Mouse (Mus musculus): ENCODE results near the gene Retsat. TPM values are rescaled to one million over a fixed set of nuclear protein-coding genes. Genes with fewer than 3 reads are reported as not detected.
A peak's percentile ranks its signal among the peaks of the same experiment; 100 is the strongest.

Retsat gene
- polyA plus RNA-seq, 2 experiments from 2014 or later = 5.3 to 5.7 TPM

DNA sequence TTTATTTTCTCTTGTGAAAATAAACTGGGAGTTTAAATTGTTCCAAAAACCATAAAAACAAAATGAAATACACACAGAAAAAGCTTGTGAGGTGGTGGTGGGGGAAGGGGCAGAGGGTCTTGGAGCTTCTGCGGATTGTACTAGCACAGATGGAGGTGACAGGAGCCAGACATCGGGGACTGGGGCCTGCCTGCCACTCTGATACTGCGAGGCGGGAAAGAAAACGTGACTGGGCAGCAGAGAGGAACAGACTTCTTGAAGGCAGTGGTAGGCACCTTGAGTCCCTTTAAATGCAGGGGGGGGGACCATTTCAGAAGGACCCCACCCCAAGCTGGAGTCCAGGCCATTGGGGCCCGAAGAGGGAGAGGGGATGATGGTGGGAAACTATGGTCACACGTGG is 28.1 kb downstream of the Retsat start:
- no peak for ATAC-seq

DNA sequence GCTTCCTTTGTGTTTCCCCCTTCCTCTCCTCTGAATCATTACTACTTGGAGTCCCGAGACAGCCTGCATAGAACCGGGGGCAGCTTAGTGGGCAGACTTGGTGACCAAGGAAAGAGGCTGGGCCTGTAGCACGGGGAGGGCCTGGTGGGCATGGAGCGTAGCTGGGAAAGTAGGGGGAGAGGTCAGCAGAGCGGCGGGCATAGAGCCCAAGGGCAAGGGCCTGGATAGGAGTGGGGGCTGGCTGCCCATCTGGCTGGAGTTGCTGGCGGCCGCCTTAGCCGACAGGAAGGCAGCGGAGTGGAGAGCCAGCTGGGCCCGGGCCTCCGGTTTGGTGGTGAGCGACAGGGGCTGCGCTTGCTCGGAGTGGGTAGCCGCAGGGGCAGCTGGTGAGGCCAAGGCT is 29.0 kb downstream of the Retsat start:
- no peak for ATAC-seq

DNA sequence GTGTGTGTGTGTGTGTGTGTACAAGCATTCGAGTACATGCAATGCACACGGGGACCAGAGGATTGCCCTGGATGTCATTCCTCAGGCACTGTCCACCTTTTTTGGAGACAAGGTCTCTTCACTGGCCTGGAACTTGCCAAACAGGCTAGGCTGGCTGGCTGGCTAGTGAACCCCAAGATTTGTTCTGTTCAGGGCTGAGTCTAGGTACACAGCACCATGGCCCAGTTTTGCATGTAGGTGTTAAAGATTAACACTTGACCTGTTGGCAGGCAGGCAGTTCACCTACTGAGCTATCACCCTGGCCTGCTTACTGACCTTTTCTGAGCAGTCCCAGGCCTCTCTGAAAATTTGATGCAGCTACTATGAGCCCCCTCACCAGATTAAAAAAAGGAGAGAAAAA is 32.1 kb downstream of the Retsat start:
- no peak for ATAC-seq

DNA sequence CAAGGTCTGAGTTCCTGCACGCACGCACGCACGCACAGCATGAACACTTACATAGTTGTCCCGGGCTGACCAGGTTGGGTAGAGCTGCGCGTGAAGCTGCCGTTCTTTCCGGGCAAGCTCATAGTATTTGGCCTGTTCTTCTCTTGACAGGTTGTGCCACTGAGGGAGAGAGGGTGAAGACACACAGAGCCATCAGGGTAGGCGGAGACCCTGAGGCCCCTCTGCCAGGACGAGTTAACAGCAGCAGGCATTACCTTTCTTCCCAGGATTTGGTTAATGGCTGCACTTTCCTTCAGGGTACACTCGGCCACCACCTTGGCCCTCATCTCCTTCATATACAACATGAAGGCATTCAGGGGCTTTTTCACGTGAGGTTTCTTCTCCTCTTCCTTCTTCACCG is 32.7 kb downstream of the Retsat start:
- peak; percentile 29 for ATAC-seq

DNA sequence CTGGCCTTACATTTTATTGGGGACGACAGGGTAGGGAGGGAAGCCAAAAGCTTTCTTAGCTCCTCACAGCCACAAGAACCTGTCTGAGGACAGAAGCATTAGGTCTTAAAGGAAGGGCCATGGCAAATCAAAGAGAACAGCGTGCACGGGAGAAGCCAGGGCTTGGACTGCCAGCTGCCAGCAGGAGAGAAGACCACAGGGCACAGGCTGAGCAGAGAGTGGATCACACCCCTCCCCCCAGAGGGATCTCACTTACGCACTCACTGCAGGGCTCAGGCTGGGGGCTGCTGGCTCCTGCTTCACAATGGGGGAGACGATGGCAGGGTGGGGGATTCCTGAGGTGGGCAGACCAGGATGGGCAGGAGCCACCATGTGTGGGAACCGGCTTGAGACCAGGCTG is 33.4 kb downstream of the Retsat start:
- ATAC-seq = no peak

DNA sequence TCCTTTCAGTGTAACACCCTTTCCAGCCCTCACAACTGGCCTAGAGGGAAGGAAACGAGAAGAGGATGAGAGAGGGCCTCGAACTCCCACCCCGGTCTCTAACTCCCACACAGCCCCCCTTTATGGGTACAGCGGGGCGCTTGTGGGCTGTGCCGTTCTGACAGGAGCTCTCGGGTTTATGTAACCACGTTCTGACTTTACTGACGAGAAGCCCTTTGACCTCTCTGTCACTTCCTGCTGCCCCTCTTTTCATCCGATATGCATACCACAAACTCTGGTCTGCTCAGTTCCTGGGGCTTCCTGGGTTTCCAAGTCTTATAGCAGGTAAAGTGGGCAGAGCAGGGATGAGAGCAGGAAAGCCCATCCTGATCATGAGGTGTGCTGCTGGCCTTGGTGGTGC is 36.0 kb downstream of the Retsat start:
- peak; percentile 15 for ATAC-seq

DNA sequence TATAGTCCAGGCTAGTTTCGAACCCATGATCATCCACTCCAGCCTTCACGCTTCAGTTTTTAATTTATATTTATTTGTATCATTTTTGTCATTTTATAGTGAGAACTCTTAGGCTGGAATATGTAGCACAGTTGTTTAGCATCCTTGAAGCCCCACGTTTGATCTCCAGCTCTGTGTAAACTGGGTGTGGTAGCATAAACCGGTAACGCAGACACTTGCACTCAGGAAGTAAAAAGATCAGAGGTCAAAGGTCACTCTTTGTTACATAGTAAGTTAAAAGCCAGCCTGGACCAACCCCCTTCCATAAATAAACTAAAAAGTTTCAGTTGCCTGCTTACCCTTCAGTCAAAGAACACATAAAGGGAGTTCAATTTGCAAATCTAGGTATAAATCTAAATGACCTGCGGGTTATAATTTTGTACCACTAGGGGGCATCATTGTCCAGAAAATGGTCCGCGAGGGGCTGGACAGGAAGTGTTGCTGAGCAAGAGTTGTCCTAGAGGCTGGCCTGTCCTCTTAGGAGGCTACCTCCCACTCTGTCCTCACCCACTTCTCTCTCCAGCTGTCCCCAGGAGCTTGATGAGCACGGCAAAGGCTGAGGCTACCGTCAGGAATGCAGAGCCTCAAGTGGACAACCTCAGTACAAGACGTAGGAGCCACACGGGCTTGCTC is 37.6 kb downstream of the Retsat start:
- ATAC-seq = peak; percentile 74

DNA sequence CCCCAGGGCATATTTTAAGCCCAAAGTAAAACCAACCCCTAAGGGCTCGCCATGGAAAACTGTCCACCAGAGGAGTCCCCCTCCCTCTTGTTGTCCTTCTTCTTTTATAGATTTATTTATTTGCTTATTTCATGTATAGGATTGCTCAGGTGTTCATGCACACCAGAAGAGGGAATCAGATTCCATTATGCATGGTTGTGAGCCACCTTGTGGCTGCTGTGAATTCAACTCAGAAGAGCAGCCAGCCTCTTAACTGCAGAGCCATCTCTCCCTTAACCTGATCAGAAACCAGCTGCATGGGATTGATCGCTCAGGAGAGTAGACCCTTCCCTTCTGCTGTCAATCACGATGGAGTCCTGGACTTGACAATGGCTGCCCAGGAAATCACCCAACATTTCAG is 38.7 kb downstream of the Retsat start:
- ATAC-seq = no peak

DNA sequence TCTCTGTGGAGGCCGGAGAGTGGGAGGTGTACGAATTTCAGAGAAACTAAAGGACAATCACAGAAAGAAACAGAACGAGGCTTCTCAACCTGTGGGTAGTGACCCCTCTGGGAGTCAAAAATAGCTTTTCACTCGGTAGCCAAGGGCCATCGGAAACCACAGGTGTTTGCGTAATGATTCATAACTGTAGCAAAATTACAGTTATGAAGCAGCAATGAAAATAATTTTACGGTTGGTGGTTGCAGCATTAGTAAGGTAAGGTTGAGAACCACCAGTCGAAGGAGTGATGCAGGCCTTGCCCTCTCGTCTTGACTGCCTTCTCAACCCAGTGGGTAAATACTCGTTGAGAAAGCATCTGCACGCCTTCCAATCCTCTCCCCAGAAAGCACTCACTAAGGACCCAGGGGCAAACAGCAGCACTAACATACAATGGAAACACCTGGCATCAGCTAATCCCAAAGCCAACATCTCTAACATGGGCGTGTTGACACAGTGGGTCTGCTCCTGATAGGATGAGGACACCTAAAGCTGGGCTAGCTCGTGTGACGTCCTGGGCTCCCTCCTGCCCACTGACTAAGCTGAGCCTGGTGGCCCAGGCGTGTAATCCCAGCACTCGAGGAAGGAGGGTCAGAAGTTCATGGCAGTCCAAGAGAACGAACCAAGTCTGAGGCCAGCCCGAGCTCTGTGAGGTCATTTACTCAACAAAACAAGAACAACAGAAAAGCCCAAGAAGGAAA is 43.1 kb downstream of the Retsat start:
- no peak for ATAC-seq

DNA sequence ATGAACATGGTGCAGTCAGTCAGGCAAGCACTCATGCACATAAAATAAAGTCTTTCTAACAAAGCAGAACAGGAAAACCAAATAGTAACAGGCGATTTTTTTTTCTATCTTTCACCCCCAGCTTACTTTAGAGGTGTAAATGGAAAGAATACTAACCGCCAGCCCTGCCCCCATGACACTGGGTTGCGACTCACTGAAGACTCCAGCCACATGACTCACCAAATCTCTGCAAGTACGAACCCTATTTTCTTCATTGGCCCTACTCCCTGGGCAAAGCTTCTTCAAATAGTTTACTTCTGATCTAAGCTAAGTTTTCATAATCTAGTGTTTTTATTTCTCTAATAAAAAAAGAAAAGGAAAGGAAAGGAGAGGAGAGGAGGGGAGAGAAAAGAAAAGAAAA is 46.3 kb downstream of the Retsat start:
- ATAC-seq = no peak

DNA sequence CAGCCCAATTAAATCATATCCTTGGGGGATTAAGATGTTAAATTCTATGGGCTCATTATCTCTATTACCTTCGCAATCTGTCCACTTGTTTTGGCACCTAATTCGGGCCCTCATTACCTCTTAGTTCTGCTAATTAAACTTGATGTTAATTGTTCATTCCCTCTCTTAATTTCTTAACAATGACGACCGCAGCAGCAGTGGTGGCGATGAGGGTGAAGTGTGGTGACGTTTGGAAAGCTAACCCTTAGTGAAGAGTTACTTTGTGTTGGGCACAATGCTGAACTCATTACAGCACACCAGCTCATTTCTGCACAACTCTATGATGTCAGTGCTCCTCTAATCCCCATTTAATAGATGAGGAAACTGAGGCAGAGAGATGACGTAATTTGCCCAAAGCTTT is 47.1 kb downstream of the Retsat start:
- no peak for ATAC-seq

DNA sequence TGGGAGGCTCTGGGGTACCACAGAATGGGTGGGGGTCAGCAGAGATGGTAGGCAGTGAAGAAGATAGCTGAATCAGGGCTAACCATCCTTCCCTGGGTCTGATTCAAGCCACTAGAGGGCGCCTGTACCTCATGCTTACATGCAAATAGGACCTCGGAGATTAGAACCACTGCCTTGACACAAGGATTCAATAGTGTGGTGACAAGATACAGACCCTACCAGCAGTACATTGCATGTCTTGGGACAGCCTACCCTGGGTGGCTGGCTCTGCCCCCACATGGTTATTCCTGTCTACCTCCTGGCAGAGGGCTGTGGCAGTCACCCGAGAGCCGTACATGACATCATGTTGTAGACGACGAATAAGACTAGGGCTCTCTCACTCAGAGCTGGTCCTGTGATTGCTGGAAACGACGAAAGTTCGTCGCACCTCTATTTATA is 49.1 kb downstream of the Retsat start:
- peak; percentile 64 for ATAC-seq

DNA sequence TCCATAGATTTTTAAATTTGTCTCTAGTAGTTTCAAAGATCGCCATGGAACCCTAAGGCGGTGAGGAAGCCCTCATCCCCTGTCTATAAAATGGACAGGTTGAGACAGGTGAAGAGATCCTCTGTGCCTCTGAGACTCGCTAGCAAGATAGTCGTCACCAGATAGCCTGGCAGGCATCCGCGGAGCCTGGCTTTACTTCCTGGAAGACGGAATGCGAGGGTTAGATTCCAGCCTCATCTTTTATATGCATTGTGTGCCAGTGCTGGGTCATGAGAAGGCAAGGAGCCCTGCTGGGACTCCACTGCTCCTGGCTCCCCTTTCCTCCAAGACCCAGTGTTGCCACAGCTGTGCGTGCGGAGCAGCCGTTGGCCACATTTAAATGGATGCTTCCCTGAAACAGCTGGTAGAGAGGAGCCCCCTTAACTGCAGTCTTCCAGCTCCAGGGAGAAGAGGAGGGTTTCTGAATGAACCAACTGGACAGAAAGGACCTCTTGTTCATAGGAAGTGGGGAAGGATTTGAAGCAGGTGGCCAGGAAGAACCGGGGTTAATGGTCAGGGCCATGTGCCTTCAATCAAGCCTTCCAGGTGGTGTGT is 49.8 kb downstream of the Retsat start:
- no peak for ATAC-seq

DNA sequence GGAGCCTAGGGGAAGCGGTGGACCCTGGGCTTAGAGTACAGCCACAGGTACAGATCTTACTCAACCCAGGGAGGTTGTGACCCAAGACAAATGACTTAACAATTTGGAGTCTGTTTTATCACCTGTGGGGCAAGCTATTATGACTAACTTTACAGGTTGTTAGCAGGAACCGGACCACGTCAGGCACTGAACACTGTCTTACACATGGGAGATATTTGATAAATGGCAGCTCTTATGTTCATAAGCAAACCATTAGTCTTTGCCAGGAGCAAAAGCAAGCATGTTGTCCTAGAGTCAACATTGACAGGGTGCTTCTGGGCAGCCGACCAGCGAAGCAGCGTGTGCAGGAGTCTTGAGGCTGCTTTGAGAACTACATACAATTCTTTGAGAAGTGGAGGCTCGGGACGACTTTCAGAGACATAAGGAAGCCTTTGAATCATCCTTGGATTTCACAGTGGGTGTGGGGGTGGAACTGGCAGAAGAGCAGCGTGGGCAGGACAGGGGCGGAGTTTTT is 52.1 kb downstream of the Retsat start:
- ATAC-seq = no peak

DNA sequence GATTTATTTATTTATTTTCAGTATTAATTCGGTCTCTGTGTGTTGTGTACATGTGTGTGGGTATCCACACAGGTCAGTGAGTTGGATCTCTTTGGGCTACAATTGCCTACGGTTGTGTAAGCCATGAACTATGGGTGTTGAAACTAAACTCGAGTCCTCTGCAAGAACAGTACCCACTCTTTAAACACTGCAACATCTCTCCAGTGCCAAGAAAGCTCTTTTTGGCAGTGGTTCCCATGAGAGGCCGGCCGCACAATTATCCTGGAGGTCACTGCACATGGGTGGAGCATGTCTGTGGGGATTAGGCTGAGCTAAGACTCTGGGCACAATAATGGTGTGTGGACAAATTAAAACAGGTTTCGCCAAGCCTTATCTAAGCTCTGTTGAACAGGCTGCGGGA is 55.1 kb downstream of the Retsat start:
- no peak for ATAC-seq

DNA sequence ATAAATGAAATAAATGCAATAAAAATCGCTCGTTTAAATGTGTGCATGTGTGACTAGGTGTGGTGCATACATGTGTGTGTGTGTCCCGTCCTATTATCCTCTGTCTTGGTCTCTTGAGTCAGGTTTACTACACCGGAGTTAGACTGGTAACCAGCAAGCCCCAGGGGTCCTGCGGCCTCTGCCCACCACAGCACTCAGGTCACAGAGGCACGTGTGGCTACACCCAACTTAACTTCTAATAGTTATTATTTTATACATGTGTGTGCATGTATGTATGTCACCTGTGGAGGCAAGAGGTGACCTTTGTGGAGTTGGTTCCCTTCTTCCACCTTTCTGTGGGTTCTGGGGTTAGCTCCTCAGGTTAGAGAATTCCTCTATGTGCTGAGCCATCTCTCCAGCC is 56.1 kb downstream of the Retsat start:
- ATAC-seq = no peak

DNA sequence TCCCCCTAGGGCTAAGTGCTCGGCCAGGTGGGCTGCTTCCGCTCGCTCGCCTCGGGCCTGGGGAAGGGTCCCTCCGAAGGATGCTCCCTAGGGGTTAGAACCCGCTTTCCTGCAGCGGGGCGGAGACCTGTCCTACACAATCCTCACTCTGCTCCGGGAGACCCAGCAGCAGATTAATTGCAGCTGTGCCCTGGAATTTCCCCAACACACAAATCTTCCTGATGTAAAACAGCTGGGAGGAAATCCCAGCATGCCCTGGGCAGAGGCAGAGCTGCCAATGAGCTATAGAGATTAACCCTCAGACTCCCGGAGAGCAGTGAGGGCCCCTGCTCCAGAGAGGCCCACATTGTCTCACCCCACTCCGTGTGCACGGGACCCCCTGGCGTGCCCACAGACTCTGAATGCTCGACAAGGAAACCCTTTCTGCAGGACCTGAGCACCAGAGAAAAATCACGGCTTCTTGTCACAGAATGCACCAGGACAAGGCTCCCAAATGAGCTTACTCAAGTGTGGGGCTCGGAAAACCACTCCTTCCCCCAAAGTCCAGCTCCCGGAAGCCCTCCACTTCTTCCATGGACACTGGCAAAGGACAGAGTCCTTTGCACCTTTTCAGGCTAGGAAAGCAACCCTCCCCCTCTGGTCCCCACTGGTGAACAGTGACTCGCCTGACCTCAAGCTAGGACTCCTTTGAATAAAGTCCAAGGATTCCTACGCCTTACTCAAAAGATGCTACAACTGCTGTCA is 57.2 kb downstream of the Retsat start:
- ATAC-seq = peak; percentile 37

DNA sequence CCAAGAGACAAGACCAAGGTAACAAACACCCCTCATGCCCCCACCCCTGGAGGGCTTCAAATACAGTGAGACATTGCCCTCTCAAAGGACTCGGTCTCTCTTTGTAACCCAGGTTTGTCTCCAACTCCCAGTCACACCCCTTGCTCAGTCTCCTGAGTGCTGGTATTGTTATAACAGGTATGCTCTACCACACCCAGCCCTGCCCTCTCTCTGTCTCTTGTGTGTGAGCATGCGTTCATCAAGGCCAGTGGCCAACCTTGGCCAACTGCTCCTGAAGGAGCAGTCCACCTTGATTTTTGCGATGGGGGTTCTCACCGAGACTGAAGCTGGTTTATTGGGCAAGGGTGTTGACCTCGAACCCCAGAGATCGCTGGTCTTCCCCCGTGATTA is 57.8 kb downstream of the Retsat start:
- ATAC-seq = no peak

DNA sequence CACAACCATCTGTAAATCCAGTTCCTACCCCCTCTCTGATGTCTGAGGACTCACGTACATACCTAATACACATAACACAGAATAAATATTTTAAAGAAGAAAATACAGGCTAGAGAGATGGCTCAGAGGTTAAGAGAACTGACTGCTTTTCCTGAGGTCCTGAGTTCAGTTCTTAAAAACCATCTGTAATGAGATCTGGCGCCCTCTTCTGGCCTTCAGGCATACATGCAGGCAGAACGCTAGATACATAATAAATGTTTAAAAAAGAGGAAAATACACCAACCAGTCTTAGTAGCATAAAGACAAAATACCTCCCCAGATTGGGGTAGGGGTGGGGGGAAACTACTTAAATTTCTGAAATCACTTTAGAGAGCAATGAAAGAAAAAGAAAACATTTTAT is 59.7 kb downstream of the Retsat start:
- ATAC-seq = no peak

All from CD4-positive, CD25-positive, alpha-beta regulatory T cell, adult 4 months (primary cell).